Mouse (Mus musculus): ENCODE results near the gene Aplp2. TPM values are rescaled to one million over a fixed set of nuclear protein-coding genes. Genes with fewer than 3 reads are reported as not detected.

Aplp2 gene
- polyA plus RNA-seq, 1 experiment from 2014 or later: 327 TPM

DNA sequence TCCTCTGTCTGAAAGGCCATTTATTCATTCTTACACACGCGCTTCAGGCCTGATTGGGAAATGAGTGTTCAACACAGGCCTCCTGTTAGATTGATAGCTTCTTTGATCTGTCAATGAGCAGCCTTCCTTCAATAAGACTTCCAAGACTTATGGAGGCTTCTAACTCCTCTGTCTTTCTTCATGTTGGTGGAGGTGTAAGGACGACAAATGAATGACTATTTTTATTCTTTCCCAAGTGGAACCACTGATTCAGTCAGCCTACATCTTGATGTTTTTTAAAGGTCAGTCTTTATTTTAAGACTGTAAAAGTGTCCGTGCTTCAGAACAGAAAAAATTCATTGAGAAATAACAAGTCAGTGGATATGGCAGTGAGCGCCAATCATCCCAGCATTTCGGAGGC is 33.4 kb upstream of the Aplp2 start:
- Histone ChIP-seq H3K4me1 (replicated peaks) (peaks cover 3% of the 10 kb centered on the region; the same call in 1 of the 2 replicates), H3K4me2 (no peak overlapping the region), H3K4me3 (no peak overlapping the region), H3K36me3 (no peaks in the 10 kb centered on the region), H3K9me3 (replicated peaks) (no peaks in the 10 kb centered on the region), H3K27ac (no peak overlapping the region), H3K9ac (no peak overlapping the region), H3K27me3 (no peaks in the 10 kb centered on the region)
- no peak for ATAC-seq (replicated peaks; ENCODE audit: insufficient number of reproducible peaks, insufficient read depth, low FRiP score, low read depth)
- WGBS: 85% methylated on average over 6 of the region's 6 CpGs

DNA sequence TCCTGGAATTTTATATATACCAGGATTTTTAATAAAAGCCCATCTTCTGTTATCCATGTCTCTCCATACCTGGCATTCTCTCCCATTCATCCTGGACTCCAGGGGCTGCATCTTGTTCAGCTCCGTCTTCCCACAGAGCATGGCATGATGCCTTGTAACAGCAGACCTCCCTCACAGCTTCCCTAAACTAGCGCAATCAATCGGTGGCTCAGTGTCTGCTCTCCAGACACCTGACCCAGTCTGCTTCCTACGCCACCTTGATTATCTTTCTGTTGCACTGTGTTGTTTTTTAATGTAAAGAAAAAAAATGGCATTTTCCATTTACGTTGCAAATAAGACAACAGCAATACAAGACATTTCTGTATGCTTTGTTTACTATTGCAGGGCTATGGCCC is 32.3 kb upstream of the Aplp2 start:
- no peak overlapping the region for H3K27ac ChIP-seq
- peaks cover 3% of the 10 kb centered on the region; the same call in 1 of the 2 replicates for H3K4me1 ChIP-seq (replicated peaks)
- H3K4me2 ChIP-seq: no peak overlapping the region
- no peaks in the 10 kb centered on the region for H3K36me3 ChIP-seq
- no peak for ATAC-seq (replicated peaks; ENCODE audit: insufficient number of reproducible peaks, insufficient read depth, low FRiP score, low read depth)
- H3K4me3 ChIP-seq: no peak overlapping the region
- no peaks in the 10 kb centered on the region for H3K27me3 ChIP-seq
- H3K9me3 ChIP-seq (replicated peaks): no peaks in the 10 kb centered on the region
- 73% methylated on average over 5 of the region's 5 CpGs for WGBS
- H3K9ac ChIP-seq: no peak overlapping the region

DNA sequence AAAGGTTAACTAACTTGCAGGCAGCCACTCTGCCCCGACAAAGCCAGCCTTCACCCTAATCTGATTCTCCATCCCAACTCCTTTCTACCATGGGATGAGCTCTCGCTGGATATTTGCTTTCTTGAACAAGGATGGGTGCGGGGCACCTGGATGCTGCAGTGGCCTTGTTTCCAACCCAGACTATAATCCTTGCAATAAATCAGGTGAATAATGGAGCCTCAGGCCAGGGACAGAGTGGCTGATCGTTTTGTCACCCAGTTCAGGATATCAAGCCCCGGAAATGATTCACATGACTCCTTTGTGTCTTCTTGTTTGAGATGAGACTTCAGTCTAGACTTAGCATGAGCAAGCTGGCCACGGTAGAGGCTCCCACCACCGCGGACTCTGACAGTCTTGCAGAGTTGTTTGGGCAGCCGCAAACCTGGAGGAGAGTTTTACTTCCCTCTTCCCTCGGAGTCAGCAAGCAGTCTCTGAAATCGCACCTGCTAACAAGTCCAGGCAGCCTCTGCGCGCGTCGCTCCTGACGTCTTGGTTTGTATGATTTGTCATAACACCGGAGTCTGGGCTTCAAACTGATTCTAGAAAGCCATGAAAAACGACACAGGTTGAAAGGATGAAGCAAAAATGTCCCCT is 31.8 kb upstream of the Aplp2 start:
- no peak for ATAC-seq (replicated peaks; ENCODE audit: insufficient number of reproducible peaks, insufficient read depth, low FRiP score, low read depth)
- Histone ChIP-seq H3K9me3 (replicated peaks) (no peaks in the 10 kb centered on the region), H3K4me2 (no peak overlapping the region), H3K9ac (no peak overlapping the region), H3K27ac (no peak overlapping the region), H3K4me3 (no peak overlapping the region), H3K36me3 (no peaks in the 10 kb centered on the region), H3K27me3 (no peaks in the 10 kb centered on the region), H3K4me1 (replicated peaks) (peaks cover 3% of the 10 kb centered on the region; the same call in 1 of the 2 replicates)
- 67% methylated on average over 18 of the region's 18 CpGs for WGBS

DNA sequence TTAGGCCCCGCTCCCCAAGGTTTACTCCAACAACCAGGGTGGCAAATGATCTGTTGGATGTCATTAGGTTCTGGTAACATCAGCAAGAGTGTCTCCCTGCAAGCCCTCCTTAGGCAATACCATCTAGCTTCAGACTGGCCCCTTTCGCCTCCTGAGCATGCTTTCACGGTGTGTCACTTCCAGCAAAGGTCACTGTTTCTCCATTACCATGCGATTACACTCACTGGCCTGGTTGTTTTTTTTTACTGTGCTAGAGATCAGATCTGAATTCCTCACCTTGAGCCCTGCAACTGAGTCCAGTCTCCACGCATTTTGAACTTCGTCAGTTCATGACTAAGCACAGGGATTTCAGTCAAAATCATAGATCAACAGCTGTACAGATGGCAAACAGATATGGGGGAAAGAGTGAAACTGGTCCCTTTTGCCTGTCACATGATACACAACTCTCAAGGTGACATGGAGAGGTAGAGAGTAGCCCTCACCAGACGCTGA is 29.6 kb upstream of the Aplp2 start:
- Histone ChIP-seq H3K27me3 (no peaks in the 10 kb centered on the region), H3K4me1 (replicated peaks) (0 out of 2 replicates have a peak, but pooled peaks cover 3% of the 10 kb centered on the region), H3K9me3 (replicated peaks) (no peaks in the 10 kb centered on the region), H3K36me3 (no peaks in the 10 kb centered on the region), H3K27ac (no peak overlapping the region), H3K9ac (no peak overlapping the region), H3K4me2 (no peak overlapping the region), H3K4me3 (no peak overlapping the region)
- no peak for ATAC-seq (replicated peaks; ENCODE audit: insufficient number of reproducible peaks, insufficient read depth, low FRiP score, low read depth)
- WGBS: 72% methylated on average over 7 of the region's 7 CpGs

DNA sequence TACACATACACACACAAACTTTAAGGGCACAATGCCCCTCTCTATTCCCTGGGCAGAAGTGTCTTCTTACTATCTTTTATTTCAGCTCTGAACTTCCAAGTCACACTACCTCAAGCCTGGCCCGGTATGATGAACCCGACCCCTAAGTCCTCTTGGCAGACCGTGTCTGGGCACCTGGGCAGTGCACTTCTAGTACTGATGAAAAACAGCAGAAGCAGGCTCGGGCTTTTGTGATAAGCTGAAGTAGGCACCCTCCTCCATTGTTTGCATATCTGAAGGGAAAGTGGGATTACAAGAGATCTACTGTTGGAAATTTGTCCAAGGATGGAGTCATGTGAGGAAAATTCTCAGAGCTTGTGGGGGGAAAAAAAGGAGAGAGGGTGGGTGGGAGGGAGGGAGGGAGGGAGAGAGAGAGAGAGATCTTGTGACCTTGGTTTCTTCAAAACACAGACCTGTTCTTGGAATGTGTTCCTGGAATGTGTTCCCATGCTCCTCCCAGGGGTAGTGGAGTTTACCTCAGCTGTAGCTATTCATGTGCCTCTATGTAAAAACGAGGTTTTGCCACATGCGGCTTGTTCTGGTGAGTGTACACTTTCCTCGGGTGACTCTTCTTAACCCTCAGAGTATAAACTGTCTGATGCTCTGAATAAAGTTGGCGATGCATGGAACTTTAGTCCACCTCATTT is 29.1 kb upstream of the Aplp2 start:
- Histone ChIP-seq H3K36me3 (no peaks in the 10 kb centered on the region), H3K27me3 (no peaks in the 10 kb centered on the region), H3K27ac (no peak overlapping the region), H3K4me3 (no peak overlapping the region), H3K4me1 (replicated peaks) (0 out of 2 replicates have a peak, but pooled peaks cover 3% of the 10 kb centered on the region), H3K9me3 (replicated peaks) (no peaks in the 10 kb centered on the region), H3K4me2 (no peak overlapping the region), H3K9ac (no peak overlapping the region)
- no peak for ATAC-seq (replicated peaks; ENCODE audit: insufficient number of reproducible peaks, insufficient read depth, low FRiP score, low read depth)
- WGBS: 53% methylated on average over 8 of the region's 8 CpGs

DNA sequence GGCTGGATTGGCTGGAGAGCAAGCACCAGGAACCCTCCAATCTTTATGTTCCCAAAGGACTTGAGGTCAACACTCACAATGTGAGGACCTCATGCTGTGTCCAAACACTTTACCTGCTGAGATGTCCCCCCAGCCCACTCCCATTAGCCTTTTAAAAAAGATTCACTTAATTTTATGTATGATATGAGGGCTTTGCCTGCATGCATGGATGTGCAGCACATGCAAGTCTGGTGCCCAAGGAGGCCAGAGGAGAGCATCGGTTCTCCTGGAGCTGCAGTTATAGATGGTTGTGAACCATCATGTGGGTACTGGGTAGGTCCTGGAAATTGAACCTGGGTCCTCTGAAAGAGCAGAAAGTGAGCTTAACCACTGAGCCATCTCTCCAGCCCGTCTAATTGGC is 27.9 kb upstream of the Aplp2 start:
- Histone ChIP-seq H3K4me2 (no peak overlapping the region), H3K4me3 (no peak overlapping the region), H3K27ac (no peak overlapping the region), H3K27me3 (no peaks in the 10 kb centered on the region), H3K4me1 (replicated peaks) (0 out of 2 replicates have a peak, but pooled peaks cover 6% of the 10 kb centered on the region), H3K9me3 (replicated peaks) (no peaks in the 10 kb centered on the region), H3K36me3 (no peaks in the 10 kb centered on the region), H3K9ac (no peak overlapping the region)
- no peak for ATAC-seq (replicated peaks; ENCODE audit: insufficient number of reproducible peaks, insufficient read depth, low FRiP score, low read depth)
- 86% methylated on average over 2 of the region's 2 CpGs for WGBS

DNA sequence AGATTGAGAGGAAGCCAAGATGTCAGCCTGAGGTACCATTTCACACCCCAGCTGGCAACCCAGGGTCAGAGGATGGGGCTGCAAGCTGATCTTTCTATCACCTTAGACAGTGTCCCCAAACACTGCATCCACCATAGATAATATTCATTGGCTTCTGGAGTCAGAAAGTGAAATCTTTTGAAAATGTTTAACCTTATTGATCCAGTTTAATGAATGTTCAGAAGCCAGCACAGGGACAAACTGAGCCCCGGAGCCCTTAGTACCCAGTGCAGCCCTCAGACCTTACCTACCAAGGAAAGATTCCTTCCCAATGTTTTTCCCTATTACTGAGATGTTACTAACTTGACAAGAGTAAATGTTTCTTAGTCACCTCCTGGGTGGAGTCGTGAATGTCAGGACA is 26.9 kb upstream of the Aplp2 start:
- Histone ChIP-seq H3K27ac (no peak overlapping the region), H3K4me2 (no peak overlapping the region), H3K9me3 (replicated peaks) (no peaks in the 10 kb centered on the region), H3K4me3 (no peak overlapping the region), H3K36me3 (no peaks in the 10 kb centered on the region), H3K9ac (no peak overlapping the region), H3K27me3 (no peaks in the 10 kb centered on the region), H3K4me1 (replicated peaks) (0 out of 2 replicates have a peak, but pooled peaks cover 6% of the 10 kb centered on the region)
- 76% methylated on average over 2 of the region's 2 CpGs for WGBS
- no peak for ATAC-seq (replicated peaks; ENCODE audit: insufficient number of reproducible peaks, insufficient read depth, low FRiP score, low read depth)

DNA sequence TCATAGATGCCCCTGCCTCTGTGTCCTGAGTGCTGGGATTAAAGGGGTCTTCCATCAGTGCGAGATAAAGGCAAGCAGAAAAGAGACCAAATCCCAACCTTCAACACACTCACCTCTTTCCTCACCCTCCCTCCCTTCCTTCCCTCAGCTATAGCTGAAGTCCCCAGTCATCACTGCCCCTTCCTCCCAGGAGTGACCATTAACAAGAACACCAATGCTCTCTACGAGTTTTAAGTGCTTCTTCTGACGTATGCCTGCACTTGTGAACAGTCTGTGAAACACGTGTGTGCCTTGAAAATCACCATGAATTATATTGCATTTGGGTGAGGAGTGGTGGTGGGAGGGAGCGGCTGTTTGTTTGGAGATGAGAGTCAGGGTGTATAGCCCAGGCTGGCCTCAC is 24.5 kb upstream of the Aplp2 start:
- WGBS: 72% methylated on average over 5 of the region's 5 CpGs
- H3K27ac ChIP-seq: no peak overlapping the region

DNA sequence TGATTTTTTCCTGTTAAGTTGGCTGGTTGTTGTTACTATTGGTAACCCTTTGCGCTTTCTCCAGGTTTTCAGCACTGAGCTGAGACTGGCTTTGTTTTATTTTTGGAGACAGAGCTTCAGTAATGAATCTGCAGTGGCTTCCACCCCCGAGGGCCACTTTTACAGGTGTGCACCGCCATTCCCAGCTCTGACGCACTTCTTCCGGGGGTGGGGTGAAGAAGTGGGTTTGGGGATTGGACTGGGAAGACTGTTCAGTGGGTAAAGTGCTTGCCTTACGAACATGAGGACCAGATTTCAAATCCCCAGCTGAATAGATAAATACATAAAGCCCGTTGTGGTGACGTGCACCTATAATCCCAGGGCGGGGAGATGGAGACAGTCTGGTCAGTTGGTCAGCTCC is 23.9 kb upstream of the Aplp2 start:
- Histone ChIP-seq H3K27me3 (no peaks in the 10 kb centered on the region), H3K27ac (no peak overlapping the region), H3K4me2 (no peak overlapping the region), H3K9me3 (replicated peaks) (no peaks in the 10 kb centered on the region), H3K4me1 (replicated peaks) (0 out of 2 replicates have a peak, but pooled peaks cover 2% of the 10 kb centered on the region), H3K4me3 (no peak overlapping the region), H3K9ac (no peak overlapping the region), H3K36me3 (no peaks in the 10 kb centered on the region)
- ATAC-seq (replicated peaks; ENCODE audit: insufficient number of reproducible peaks, insufficient read depth, low FRiP score, low read depth): no peak
- WGBS: 72% methylated on average over 9 of the region's 9 CpGs

More for the DNA sequence above, 24.5 kb upstream of the Aplp2 start:
- H3K9ac ChIP-seq: no peak overlapping the region
- no peaks in the 10 kb centered on the region for H3K27me3 ChIP-seq
- 0 out of 2 replicates have a peak, but pooled peaks cover 6% of the 10 kb centered on the region for H3K4me1 ChIP-seq (replicated peaks)
- H3K4me2 ChIP-seq: no peak overlapping the region
- ATAC-seq (replicated peaks; ENCODE audit: insufficient number of reproducible peaks, insufficient read depth, low FRiP score, low read depth): no peak
- no peak overlapping the region for H3K4me3 ChIP-seq
- no peaks in the 10 kb centered on the region for H3K36me3 ChIP-seq
- no peaks in the 10 kb centered on the region for H3K9me3 ChIP-seq (replicated peaks)

DNA sequence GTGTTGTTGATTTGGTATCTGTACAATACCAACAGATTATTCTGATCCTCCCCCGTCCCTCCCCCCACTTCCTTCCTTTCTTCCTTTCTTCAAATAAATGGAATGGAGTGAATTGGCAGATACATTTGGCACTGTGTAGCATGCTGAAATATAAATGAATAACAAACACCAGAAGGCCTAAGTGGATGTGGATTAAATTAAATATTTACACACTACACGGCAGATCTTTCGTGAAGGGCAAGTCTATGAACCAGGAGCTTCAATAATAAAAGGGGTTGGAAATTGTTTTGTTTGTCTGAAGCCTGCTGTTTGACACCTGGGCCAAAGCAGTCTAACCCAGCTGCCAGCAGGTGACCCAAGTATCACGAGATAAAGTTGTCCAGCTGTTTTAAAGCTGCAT is 23.4 kb upstream of the Aplp2 start:
- Histone ChIP-seq H3K4me2 (no peak overlapping the region), H3K4me3 (no peak overlapping the region), H3K27me3 (no peaks in the 10 kb centered on the region), H3K9ac (no peak overlapping the region), H3K27ac (no peak overlapping the region; the same call in 1 of the 2 replicates), H3K9me3 (replicated peaks) (no peaks in the 10 kb centered on the region), H3K4me1 (replicated peaks) (0 out of 2 replicates have a peak, but pooled peaks cover 2% of the 10 kb centered on the region), H3K36me3 (no peaks in the 10 kb centered on the region)
- ATAC-seq (replicated peaks; ENCODE audit: insufficient number of reproducible peaks, insufficient read depth, low FRiP score, low read depth): no peak
- WGBS: 49% methylated on average over 4 of the region's 4 CpGs

DNA sequence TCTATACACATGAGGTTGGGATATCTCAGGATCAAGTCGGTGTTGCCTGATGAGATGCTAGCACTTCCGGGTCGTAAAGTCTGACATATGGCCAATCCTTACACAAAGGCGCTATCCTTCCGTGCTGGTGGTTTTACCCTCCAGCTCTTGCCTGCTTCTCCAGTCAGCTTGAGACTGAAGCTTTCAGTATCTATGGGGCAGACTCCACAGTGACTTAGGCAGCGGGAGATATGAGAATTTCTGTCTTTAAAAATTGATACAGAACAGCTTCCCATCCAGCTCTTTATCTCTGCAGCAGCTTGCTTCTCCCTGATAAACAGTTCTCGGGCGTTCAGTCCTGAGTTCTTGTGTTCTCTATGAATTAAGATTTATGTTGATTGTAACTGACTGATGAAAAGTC is 14.9 kb upstream of the Aplp2 start:
- no peak for ATAC-seq (replicated peaks; ENCODE audit: insufficient number of reproducible peaks, insufficient read depth, low FRiP score, low read depth)
- H3K4me2 ChIP-seq: no peak overlapping the region
- 61% methylated on average over 8 of the region's 8 CpGs for WGBS
- no peak overlapping the region for H3K4me3 ChIP-seq
- no peak overlapping the region for H3K9ac ChIP-seq
- peaks cover 9% of the 10 kb centered on the region for H3K4me1 ChIP-seq (replicated peaks)
- no peaks in the 10 kb centered on the region for H3K9me3 ChIP-seq (replicated peaks)
- no peaks in the 10 kb centered on the region for H3K36me3 ChIP-seq
- no peak overlapping the region for H3K27ac ChIP-seq
- no peaks in the 10 kb centered on the region for H3K27me3 ChIP-seq

Measured in heart, embryonic 15.5 days (tissue).